Mouse (Mus musculus) stomach, embryonic 14.5 days (tissue): Measurements from ENCODE around the gene Gdap1l1. TPM values are rescaled to one million over a fixed set of nuclear protein-coding genes. Genes with fewer than 3 reads are reported as not detected.
A peak's percentile ranks its signal among the peaks of the same experiment; 100 is the strongest.

Experiments used
- ATAC-seq: fragments of 200-750 bp; cut with Nextera tagmentation; 2 replicates; pipeline ENCODE4 v1.8.0; 2017; ENCODE audit warnings: low read depth, moderate TSS enrichment; ENCODE audit not compliant: insufficient number of reproducible peaks, insufficient read depth, low FRiP score
- H3K27ac ChIP-seq: fragments of 300-500 bp; sonication (generic); 2 replicates; pipeline ENCODE4 v1.5.1; 2014; ENCODE audit warnings: mild to moderate bottlenecking, low read length, moderate library complexity, mixed read lengths
- H3K27me3 ChIP-seq: fragments of 300-500 bp; sonication (generic); 2 replicates; pipeline ENCODE4 v1.6.1; 2014; ENCODE audit warnings: low read length, control low read depth, mixed read lengths; ENCODE audit not compliant: control insufficient read depth, insufficient read depth
- H3K36me3 ChIP-seq: fragments of 300-500 bp; sonication (generic); 2 replicates; pipeline ENCODE4 v1.6.1; 2014; ENCODE audit warnings: mild to moderate bottlenecking, control low read depth, low read length, moderate library complexity, mixed read lengths; ENCODE audit not compliant: control insufficient read depth, insufficient read depth
- H3K4me1 ChIP-seq: fragments of 300-500 bp; sonication (generic); 2 replicates; pipeline ENCODE4 v1.6.1; 2014; ENCODE audit warnings: low read length, control low read depth, mixed read lengths; ENCODE audit not compliant: control insufficient read depth, insufficient read depth
- H3K4me2 ChIP-seq: fragments of 300-500 bp; sonication (generic); replicated peaks from 2 replicates; pipeline ENCODE4 v1.6.1; 2014; ENCODE audit warnings: low read depth, low read length, control low read depth
- H3K4me3 ChIP-seq: fragments of 300-500 bp; sonication (generic); 2 replicates; pipeline ENCODE4 v1.5.1; 2014; ENCODE audit warnings: low read depth, low read length, control low read depth
- H3K9ac ChIP-seq: fragments of 300-500 bp; sonication (generic); replicated peaks from 2 replicates; pipeline ENCODE4 v1.6.1; 2014; ENCODE audit warnings: low read depth, mild to moderate bottlenecking, control low read depth, low read length, moderate library complexity, mixed read lengths
- H3K9me3 ChIP-seq: fragments of 300-500 bp; sonication (generic); 2 replicates; pipeline ENCODE4 v1.6.1; 2016; ENCODE audit warnings: low read depth, low read length, control low read depth; ENCODE audit not compliant: control insufficient read depth
- WGBS: fragments of 180-500 bp; shearing (Covaris S2); extraction: QIAGEN DNeasy Blood & Tissue Kit; methylation state at CpG from one replicate; pipeline ENCODE4 v1.1.7; 2014; 5-methylcytosine and 5-hydroxymethylcytosine counted together
- polyA plus RNA-seq: library from polyadenylated mRNA; unstranded; fragments of >200 nt; fragmentation: Nextera tagmentation; extraction: Ambion mirVana; gene quantifications from 2 replicates; pipeline ENCODE4 v1.2.1, GENCODE M21; 2014

Gdap1l1 gene
- polyA plus RNA-seq, 1 experiment from 2014 or later, result 8.4 TPM

GRCm38 (mm10) chr2:163431289-163431688 lies 7.0 kb upstream of the Gdap1l1 start:
- H3K27ac ChIP-seq, result no peak overlapping the region
- no peak overlapping the region for H3K4me2 ChIP-seq
- H3K9me3 ChIP-seq, result no peaks in the 10 kb centered on the region
- 79% methylated on average over 9 of the region's 9 CpGs for WGBS
- H3K4me3 ChIP-seq, result no peak overlapping the region
- ATAC-seq, result no peak
- H3K4me1 ChIP-seq, result no peaks in the 10 kb centered on the region
- no peaks in the 10 kb centered on the region for H3K36me3 ChIP-seq
- H3K9ac ChIP-seq, result no peak overlapping the region
- H3K27me3 ChIP-seq, result no peaks in the 10 kb centered on the region

- Histone ChIP-seq H3K27ac (no peak overlapping the region), H3K4me3 (no peak overlapping the region), H3K9me3 (no peaks in the 10 kb centered on the region), H3K4me2 (no peak overlapping the region), H3K9ac (no peak overlapping the region), H3K36me3 (no peaks in the 10 kb centered on the region), H3K4me1 (no peaks in the 10 kb centered on the region), H3K27me3 (no peaks in the 10 kb centered on the region)
- 15% methylated on average over 4 of the region's 4 CpGs for WGBS
- no peak for ATAC-seq
Measured at GRCm38 (mm10) chr2:163433971-163434370, 4.3 kb upstream of the Gdap1l1 start.

GRCm38 (mm10) chr2:163437800-163438199 lies 476 bp upstream of the Gdap1l1 start:
- Histone ChIP-seq H3K4me1 (no peaks in the 10 kb centered on the region), H3K27me3 (no peaks in the 10 kb centered on the region), H3K9me3 (no peaks in the 10 kb centered on the region), H3K4me2 (peak overlapping the region; percentile 42), H3K9ac (no peak overlapping the region), H3K36me3 (no peaks in the 10 kb centered on the region), H3K27ac (no peak overlapping the region), H3K4me3 (no peak overlapping the region)
- WGBS, result 41% methylated on average over 4 of the region's 4 CpGs
- no peak for ATAC-seq

GRCm38 (mm10) chr2:163438619-163439451 lies 559 bp downstream of the Gdap1l1 start:
- under 1% methylated on average over 30 of the region's 30 CpGs for WGBS
- H3K36me3 ChIP-seq, result no peaks in the 10 kb centered on the region
- no peaks in the 10 kb centered on the region for H3K9me3 ChIP-seq
- H3K4me1 ChIP-seq, result no peaks in the 10 kb centered on the region
- H3K9ac ChIP-seq, result no peak overlapping the region
- H3K27ac ChIP-seq, result no peak overlapping the region
- peak overlapping the region; percentile 42 for H3K4me2 ChIP-seq
- no peaks in the 10 kb centered on the region for H3K27me3 ChIP-seq
- H3K4me3 ChIP-seq, result peak overlapping the region; percentile 26
- ATAC-seq, result peak; percentile 14; the same call in 1 of the 2 replicates

GRCm38 (mm10) chr2:163439488-163439887 lies 1.2 kb downstream of the Gdap1l1 start:
- H3K36me3 ChIP-seq, result no peaks in the 10 kb centered on the region
- no peaks in the 10 kb centered on the region for H3K4me1 ChIP-seq
- H3K27ac ChIP-seq, result no peak overlapping the region
- WGBS, result 63% methylated on average over 1 of the region's 1 CpGs
- 0 out of 2 replicates have a peak overlapping the region, but pooled peaks have one; percentile 26 for H3K4me3 ChIP-seq
- no peaks in the 10 kb centered on the region for H3K27me3 ChIP-seq
- no peaks in the 10 kb centered on the region for H3K9me3 ChIP-seq
- no peak for ATAC-seq
- H3K4me2 ChIP-seq, result no peak overlapping the region
- H3K9ac ChIP-seq, result no peak overlapping the region

GRCm38 (mm10) chr2:163443543-163443942 lies 5.3 kb downstream of the Gdap1l1 start:
- H3K9ac ChIP-seq, result no peak overlapping the region
- H3K27me3 ChIP-seq, result no peaks in the 10 kb centered on the region
- no peaks in the 10 kb centered on the region for H3K36me3 ChIP-seq
- no peaks in the 10 kb centered on the region for H3K9me3 ChIP-seq
- no peak for ATAC-seq
- H3K27ac ChIP-seq, result no peak overlapping the region
- no peaks in the 10 kb centered on the region for H3K4me1 ChIP-seq
- H3K4me2 ChIP-seq, result no peak overlapping the region
- H3K4me3 ChIP-seq, result no peak overlapping the region
- WGBS, result 60% methylated on average over 6 of the region's 6 CpGs

GRCm38 (mm10) chr2:163444017-163444416 lies 5.7 kb downstream of the Gdap1l1 start:
- no peaks in the 10 kb centered on the region for H3K4me1 ChIP-seq
- no peaks in the 10 kb centered on the region for H3K27me3 ChIP-seq
- no peak overlapping the region for H3K4me2 ChIP-seq
- 0 out of 2 replicates have a peak, but pooled peaks have one; percentile 54 for ATAC-seq
- no peaks in the 10 kb centered on the region for H3K9me3 ChIP-seq
- H3K27ac ChIP-seq, result no peak overlapping the region
- H3K9ac ChIP-seq, result no peak overlapping the region
- 47% methylated on average over 7 of the region's 7 CpGs for WGBS
- H3K36me3 ChIP-seq, result no peaks in the 10 kb centered on the region
- no peak overlapping the region for H3K4me3 ChIP-seq

GRCm38 (mm10) chr2:163447375-163447774 lies 9.1 kb downstream of the Gdap1l1 start:
- H3K36me3 ChIP-seq, result no peaks in the 10 kb centered on the region
- H3K4me1 ChIP-seq, result no peaks in the 10 kb centered on the region
- H3K4me2 ChIP-seq, result no peak overlapping the region
- H3K9ac ChIP-seq, result no peak overlapping the region
- ATAC-seq, result no peak
- H3K27ac ChIP-seq, result no peak overlapping the region
- no peaks in the 10 kb centered on the region for H3K9me3 ChIP-seq
- H3K27me3 ChIP-seq, result no peaks in the 10 kb centered on the region
- WGBS, result 91% methylated on average over 12 of the region's 12 CpGs
- H3K4me3 ChIP-seq, result no peak overlapping the region
